Mouse (Mus musculus) cortical plate, adult 2 months (tissue): ENCODE results near the gene Bmpr1a.

Experiments
- CTCF ChIP-seq: fragments of 200-500 bp; IDR thresholded peaks from 2 replicates; pipeline ENCODE4 v1.5.1; 2011; ENCODE audit warnings: mild to moderate bottlenecking, control low read depth, low read length; ENCODE audit not compliant: insufficient read depth; ENCODE audit errors: extremely low read depth
- POLR2A ChIP-seq: fragments of 200-500 bp; IDR thresholded peaks from 2 replicates; pipeline ENCODE4 v1.6.1; 2011; ENCODE audit warnings: mild to moderate bottlenecking, low read length, control low read depth; ENCODE audit not compliant: insufficient read depth; ENCODE audit errors: extremely low read depth

DNA sequence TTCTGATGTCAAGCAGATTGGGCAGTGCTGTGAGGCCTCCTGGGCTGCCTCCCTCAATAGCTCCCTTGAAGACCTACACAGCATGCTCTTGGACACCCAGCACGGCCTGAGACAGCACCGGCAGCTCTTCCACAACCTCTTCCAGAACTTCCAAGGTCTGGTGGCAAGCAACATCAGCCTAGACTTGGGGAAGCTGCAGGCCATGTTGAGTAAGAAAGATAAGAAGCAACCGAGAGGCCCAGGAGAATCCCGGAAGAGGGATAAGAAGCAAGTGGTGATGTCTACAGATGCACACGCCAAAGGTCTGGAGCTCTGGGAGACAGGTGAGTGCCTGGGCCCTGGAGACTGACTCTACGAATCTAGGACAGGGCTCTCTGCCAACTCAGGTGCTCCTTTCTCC is 103.8 kb downstream of the Bmpr1a start:
- no peak for TF ChIP-seq CTCF
- no peak for TF ChIP-seq POLR2A
